Mouse (Mus musculus): ENCODE measurements around the gene C2cd2.
"Not testable (repeated sequence)": the region's sequence is repeated elsewhere in the genome, so short reads cannot be mapped to it uniquely, and the experiment has no call there.

C2cd2 gene

GRCm38 (mm10) chr16:97962151-97962948 lies at the start of gene C2cd2, which contains the start of gene Zbtb21:
Gene C2cd2, minus strand, starts transcription at chr16:97962598.
Gene Zbtb21, minus strand, starts transcription at chr16:97962622.
- DNase-seq (ENCODE audit: low spot score in 2 of 2), result peak; percentile 94 to 97

GRCm38 (mm10) chr16:97997383-97997731 lies 35.0 kb upstream of the C2cd2 start:
- not testable (repeated sequence) for DNase-seq (ENCODE audit: low spot score in 2 of 2)

- peak; percentile 73 to 89 for DNase-seq (ENCODE audit: low spot score in 2 of 2)
Observed at GRCm38 (mm10) chr16:97996616-97997382, 34.4 kb upstream of the C2cd2 start, which contains the start of gene B230307C23Rik. Gene B230307C23Rik, plus strand, starts transcription at chr16:97997315.

- no peak for DNase-seq (ENCODE audit: low spot score in 2 of 2)
Observed at GRCm38 (mm10) chr16:97995849-97996615, 33.6 kb upstream of the C2cd2 start.

- DNase-seq (ENCODE audit: low spot score in 2 of 2), result not testable (repeated sequence)
Observed at GRCm38 (mm10) chr16:97992477-97992876, 30.1 kb upstream of the C2cd2 start.

GRCm38 (mm10) chr16:97991517-97991916 lies 29.1 kb upstream of the C2cd2 start:
- DNase-seq (ENCODE audit: low spot score in 2 of 2), result no peak

- no peak for DNase-seq (ENCODE audit: low spot score in 2 of 2)
Observed at GRCm38 (mm10) chr16:97984589-97984988, 22.2 kb upstream of the C2cd2 start.

GRCm38 (mm10) chr16:97981362-97981761 lies 19.0 kb upstream of the C2cd2 start:
- no peak for DNase-seq (ENCODE audit: low spot score in 2 of 2)

GRCm38 (mm10) chr16:97977722-97978121 lies 15.3 kb upstream of the C2cd2 start:
- no peak for DNase-seq (ENCODE audit: low spot score in 2 of 2)

GRCm38 (mm10) chr16:97977277-97977676 lies 14.9 kb upstream of the C2cd2 start:
- DNase-seq (ENCODE audit: low spot score in 2 of 2), result no peak

- no peak for DNase-seq (ENCODE audit: low spot score in 2 of 2)
Observed at GRCm38 (mm10) chr16:97963956-97964540, 1.6 kb upstream of the C2cd2 start.

- DNase-seq (ENCODE audit: low spot score in 2 of 2), result peak in 1 of 2 experiments; percentile 32
Observed at GRCm38 (mm10) chr16:97961381-97962150, 832 bp downstream of the C2cd2 start.

GRCm38 (mm10) chr16:97960348-97960747 lies 2.0 kb downstream of the C2cd2 start:
- no peak for DNase-seq (ENCODE audit: low spot score in 2 of 2)

- no peak for DNase-seq (ENCODE audit: low spot score in 2 of 2)
Observed at GRCm38 (mm10) chr16:97958401-97958973, 3.9 kb downstream of the C2cd2 start.

- no peak for DNase-seq (ENCODE audit: low spot score in 2 of 2)
Observed at GRCm38 (mm10) chr16:97957626-97958025, 4.8 kb downstream of the C2cd2 start.

GRCm38 (mm10) chr16:97956011-97956410 lies 6.4 kb downstream of the C2cd2 start:
- no peak for DNase-seq (ENCODE audit: low spot score in 2 of 2)

- no peak for DNase-seq (ENCODE audit: low spot score in 2 of 2)
Observed at GRCm38 (mm10) chr16:97953300-97953699, 9.1 kb downstream of the C2cd2 start.

GRCm38 (mm10) chr16:97952801-97953200 lies 9.6 kb downstream of the C2cd2 start:
- no peak for DNase-seq (ENCODE audit: low spot score in 2 of 2)

GRCm38 (mm10) chr16:97952371-97952770 lies 10.0 kb downstream of the C2cd2 start:
- DNase-seq (ENCODE audit: low spot score in 2 of 2), result no peak

- no peak for DNase-seq (ENCODE audit: low spot score in 2 of 2)
Observed at GRCm38 (mm10) chr16:97950061-97950460, 12.3 kb downstream of the C2cd2 start.

Data from left cerebral cortex, adult 9 months (tissue).